Mouse (Mus musculus): ENCODE data around the gene Trrap.
A peak's percentile ranks its signal among the peaks of the same experiment; 100 is the strongest.

The Trrap gene

DNA sequence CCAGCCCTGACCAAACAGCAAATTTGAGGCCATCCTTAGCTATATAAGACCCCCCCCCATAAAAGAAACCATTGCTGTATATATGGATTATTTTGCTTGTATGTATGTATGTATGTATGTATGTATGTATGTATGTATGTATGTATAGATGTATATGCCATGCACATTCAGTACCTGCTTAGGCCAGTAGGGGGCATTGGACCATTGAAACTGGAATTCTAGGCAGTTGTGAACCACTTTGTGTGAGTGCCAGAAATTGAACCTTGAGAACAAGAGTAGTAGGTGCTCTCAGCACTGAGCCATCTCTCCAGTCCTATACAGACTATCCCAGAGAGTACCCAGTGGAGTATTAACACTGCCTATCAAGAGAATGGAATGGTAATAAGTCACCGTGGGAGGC, 104.2 kb downstream of the Trrap start:
- DNase-seq (ENCODE audit: low spot score in 2 of 2) = no peak

- DNase-seq (ENCODE audit: low spot score in 2 of 2) = no peak
Observed at GRCm38 (mm10) chr5:144872326-144872725, 104.8 kb downstream of the Trrap start.

DNA sequence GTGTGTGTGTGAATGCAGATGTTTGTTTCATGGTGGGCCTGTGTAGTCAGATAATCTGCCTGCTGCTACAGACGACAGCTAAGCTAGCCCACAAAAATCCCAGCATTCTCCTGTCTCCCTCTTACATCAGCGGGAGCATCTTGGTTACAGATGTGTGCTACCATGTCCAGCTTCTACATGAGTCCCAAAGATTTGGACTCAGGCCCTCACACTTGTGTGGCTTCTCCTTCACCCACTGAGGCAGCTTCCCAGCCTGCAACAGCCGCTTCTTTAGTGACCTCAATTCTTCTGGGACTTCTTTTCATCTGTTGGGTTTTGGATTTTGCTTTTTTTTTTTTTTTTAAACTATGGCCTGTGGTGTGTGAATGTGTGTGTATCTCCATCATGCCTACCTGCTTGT, 105.3 kb downstream of the Trrap start:
- DNase-seq (ENCODE audit: low spot score in 2 of 2) = no peak

GRCm38 (mm10) chr5:144875227-144875626, 107.7 kb downstream of the Trrap start:
- DNase-seq (ENCODE audit: low spot score in 2 of 2) = no peak

GRCm38 (mm10) chr5:144875892-144876291, 108.4 kb downstream of the Trrap start:
- DNase-seq (ENCODE audit: low spot score in 2 of 2) = peak in 1 of 2 experiments; percentile 71

GRCm38 (mm10) chr5:144877021-144877420, 109.5 kb downstream of the Trrap start:
- no peak for DNase-seq (ENCODE audit: low spot score in 2 of 2)

- no peak for DNase-seq (ENCODE audit: low spot score in 2 of 2)
Observed at GRCm38 (mm10) chr5:144881670-144882399, 114.3 kb downstream of the Trrap start.

GRCm38 (mm10) chr5:144884629-144885217, 117.2 kb downstream of the Trrap start:
- DNase-seq (ENCODE audit: low spot score in 2 of 2) = no peak

- DNase-seq (ENCODE audit: low spot score in 2 of 2) = no peak
Observed at GRCm38 (mm10) chr5:144885968-144886650, 118.6 kb downstream of the Trrap start.

DNA sequence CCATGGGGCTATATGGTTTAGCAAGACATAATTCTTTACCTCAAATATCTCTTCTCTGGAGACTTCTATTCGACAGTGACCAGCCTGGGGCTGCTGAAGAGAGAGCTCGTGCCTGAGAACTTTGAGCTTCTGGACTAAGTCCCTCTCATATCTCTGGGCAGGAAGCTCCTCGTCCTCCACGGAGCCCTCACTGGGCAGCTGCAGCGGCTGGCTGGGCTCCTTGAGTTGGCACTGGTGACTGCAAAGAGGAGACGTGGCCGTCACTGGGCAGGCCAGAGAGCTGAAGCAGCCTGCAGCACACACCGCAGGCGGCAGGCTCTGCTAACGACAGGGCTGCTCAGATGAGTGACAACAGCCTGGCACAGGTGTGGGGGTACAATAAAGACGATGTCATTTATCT, 123.7 kb downstream of the Trrap start:
- no peak for DNase-seq (ENCODE audit: low spot score in 2 of 2)

DNA sequence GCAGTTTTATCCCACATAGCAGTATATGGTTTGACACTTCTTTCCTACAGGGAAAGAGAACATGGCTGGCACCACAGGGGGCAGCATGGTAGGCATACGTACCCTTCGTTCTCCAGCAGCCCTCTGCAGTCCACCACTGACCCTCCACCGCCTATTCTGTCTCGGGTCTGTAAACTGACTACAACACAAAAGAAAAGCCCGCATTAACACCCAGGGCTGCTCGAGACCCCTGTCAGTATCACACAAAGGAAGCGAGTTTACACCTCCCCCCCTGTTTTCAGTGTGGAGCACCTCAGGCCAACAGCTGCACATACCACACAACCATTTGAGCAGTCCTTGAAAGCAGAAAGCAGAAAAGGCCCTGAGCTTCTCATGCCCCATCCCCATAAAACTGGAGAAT, 130.3 kb downstream of the Trrap start:
- no peak for DNase-seq (ENCODE audit: low spot score in 2 of 2)

DNA sequence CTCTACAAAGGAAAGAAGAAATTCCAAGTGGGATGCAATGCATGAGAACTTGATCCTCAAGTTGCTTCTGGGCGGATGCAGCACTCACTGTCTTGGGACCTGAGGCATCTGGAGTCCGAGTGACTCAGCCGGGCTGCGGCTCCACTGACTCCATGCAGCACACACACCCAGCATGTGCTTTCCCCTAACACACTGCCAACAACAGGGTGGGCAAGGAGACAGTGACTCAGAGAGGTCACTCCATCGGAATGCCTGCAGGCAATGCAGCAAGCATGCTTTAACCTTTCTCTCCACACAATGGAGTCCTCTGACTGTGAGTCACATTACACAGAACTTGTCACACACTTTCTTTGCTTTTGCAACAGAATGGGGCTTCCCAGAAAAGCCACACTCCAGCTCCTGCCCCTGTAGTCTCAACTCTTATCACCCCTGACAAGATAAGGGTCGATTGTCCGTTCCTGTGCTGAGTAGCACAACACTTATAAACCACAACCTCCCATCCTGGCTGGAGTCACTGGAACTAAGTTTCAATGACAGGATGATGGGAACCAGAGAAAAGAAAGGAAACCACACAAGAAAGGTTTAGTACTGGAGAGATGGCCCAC, 131.0 kb downstream of the Trrap start:
- DNase-seq (ENCODE audit: low spot score in 2 of 2) = peak in 1 of 2 experiments; percentile 61

GRCm38 (mm10) chr5:144901035-144901434, 133.5 kb downstream of the Trrap start:
- DNase-seq (ENCODE audit: low spot score in 2 of 2) = no peak

GRCm38 (mm10) chr5:144901791-144902190, 134.3 kb downstream of the Trrap start:
- DNase-seq (ENCODE audit: low spot score in 2 of 2) = no peak

DNA sequence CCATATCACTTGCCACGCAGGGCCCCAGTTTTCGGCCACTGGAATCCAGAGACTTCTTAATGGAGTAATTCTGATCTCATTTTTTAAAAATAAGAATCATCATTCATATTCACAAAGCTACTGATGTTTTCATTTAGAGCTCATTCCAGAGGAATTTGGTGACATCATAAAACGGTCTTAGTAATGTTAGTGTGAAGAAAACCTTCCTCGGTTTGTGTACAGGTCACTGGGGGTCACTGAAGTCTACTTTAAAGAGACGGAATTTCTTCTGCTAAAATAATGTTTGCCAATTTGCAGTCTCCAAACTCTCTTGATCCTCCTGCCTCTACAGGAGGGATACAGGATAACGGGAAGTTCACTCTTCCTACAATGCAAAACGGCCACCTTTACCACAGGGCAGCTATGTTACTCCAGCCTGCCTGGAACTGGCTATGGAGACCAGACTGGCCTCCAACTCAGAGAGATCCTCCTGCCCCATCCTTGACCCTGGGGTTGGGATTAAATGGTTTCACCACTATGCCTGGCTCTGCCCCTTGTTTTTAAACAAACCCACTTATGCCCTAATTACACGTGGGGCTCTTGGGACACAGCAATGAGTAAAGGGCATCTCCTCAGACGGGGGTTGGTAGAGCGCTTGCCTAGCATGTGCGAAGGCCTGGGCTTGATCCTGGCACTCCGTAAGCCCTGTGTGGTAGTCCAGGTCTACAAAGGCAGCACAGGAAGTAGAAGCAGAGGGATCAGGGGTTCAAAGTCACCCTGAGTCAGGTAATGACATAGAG, 137.0 kb downstream of the Trrap start:
- no peak for DNase-seq (ENCODE audit: low spot score in 2 of 2)

- DNase-seq (ENCODE audit: low spot score in 2 of 2) = no peak
Observed at GRCm38 (mm10) chr5:144907591-144907990, 140.1 kb downstream of the Trrap start.
